Mouse (Mus musculus) liver, postnatal 0 days (tissue): ENCODE results near the gene D2hgdh.
A peak's percentile ranks its signal among the peaks of the same experiment; 100 is the strongest.

Source experiments
- CTCF ChIP-seq: sonication (generic); IDR thresholded peaks from 2 replicates; pipeline ENCODE4 v1.5.1; 2016; ENCODE audit warnings: antibody characterized with exemption, low read depth
- EP300 ChIP-seq: IDR thresholded peaks from 2 replicates; pipeline ENCODE4 v1.6.1; 2016; ENCODE audit warnings: antibody characterized with exemption, low read depth, mild to moderate bottlenecking

- peak; percentile 43 for TF ChIP-seq CTCF
- TF ChIP-seq EP300 = no peak
These were observed 481 bp downstream of the D2hgdh start for GRCm38 (mm10) chr1:93825105-93825674.
